Mouse (Mus musculus) mesoderm, embryonic 11.5 days (tissue): ENCODE data around the gene Pcyt2.
"Not testable (repeated sequence)": the region's sequence is repeated elsewhere in the genome, so short reads cannot be mapped to it uniquely, and the experiment has no call there.

Source experiments
- DNase-seq: peaks from one replicate; pipeline ENCODE4 v3.0.0-alpha.2; 2012; ENCODE audit warnings: low read depth, low spot score

The Pcyt2 gene

DNA sequence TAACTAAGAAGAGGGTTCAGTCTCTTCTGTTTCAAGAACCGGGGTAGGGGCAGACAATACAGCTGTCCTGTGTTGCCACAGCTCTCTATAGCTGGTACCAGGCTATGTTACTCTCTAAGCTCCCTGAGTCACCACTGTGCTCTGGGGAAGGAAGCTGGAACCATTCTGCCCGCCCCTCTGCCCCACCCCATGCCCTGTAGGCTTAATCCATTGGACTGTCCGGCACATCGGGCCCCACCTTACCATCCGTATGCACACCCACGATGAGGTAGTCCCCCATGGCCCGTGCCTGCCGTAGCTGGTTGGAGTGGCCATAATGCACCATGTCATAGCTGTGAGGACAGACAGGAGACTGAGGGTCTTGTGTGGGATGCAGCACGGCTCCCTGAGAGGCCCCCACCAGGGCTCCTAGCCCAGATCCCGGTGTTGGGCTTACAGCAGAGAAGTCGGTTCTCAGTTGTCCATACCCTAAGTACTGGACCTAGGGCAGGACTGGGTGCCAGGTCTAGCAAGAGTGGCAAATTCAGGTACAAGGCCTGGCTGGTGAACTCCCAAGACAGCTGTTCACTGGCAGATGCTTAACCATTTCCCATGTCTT, 2.0 kb downstream of the Pcyt2 start:
- DNase-seq, result no peak

DNA sequence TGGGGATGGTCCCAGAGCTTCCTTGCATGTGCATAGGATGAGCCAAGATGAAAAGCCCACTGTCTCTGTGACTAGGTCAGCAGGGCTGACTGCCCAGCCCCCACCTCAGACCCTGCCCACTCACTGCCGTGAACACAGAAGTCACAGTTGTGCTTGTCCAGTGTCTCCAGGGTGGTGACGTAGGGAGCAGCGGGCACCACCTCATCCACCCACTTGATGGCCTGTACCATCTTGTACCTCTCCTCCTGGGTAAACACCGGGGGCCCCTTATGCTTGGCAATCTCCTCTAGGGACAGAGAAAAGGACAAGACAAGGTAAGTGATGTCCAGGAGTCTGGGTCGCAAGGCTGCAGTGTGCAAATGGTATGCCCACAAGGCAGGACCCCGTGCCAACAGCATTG, 2.6 kb downstream of the Pcyt2 start:
- DNase-seq, result no peak

GRCm38 (mm10) chr11:120613976-120614375, 3.8 kb downstream of the Pcyt2 start:
- no peak for DNase-seq

- DNase-seq, result no peak
Observed at GRCm38 (mm10) chr11:120613481-120613972, 4.2 kb downstream of the Pcyt2 start.

DNA sequence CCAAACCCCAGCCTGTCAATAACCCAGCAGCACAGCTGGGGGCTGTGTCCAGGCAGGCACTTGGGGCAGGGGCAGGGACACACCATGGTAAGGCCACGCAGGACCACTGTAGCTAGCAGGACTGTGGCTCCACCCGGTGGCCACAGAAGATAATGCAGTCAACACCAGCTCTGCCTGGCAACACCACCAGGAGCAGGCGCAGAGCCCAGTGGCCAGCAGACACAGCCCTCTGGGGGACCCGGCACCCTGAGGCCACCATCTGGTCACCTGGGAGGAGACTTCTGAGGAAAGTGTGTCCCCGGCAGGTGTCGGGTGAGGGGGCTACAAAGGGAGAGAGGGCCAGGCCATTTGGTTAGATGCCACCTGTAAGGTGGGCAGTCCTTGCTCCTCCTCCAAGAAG, 5.0 kb downstream of the Pcyt2 start:
- DNase-seq, result peak; percentile 72

DNA sequence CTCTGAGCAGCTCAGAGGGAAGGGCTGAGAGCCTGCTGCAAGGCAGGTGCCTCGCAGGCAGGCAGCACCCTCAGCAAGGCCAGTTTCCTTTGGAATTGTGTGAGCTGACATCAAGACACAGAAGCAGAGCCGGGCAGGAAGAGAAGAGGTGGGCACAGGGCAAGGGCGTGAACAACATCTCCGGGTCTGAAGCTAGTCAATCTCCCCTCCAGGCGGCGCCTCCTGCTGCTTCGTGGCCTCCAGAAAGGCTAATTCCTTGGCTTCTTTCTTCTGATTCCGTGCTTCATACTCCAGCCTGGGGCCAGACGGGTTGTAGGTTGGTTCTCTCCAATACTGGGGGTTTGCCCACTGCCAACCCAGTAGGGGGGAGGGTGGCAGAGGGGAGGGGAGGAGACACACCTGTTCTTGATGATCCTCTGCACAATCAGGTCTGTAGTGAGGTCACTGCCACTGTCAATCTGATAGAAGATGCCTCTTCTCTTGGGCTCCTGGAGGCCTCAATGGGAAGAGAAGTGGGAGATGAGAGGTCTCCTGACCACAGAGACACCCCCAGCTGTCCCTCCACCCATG, 7.2 kb downstream of the Pcyt2 start:
- no peak for DNase-seq

DNA sequence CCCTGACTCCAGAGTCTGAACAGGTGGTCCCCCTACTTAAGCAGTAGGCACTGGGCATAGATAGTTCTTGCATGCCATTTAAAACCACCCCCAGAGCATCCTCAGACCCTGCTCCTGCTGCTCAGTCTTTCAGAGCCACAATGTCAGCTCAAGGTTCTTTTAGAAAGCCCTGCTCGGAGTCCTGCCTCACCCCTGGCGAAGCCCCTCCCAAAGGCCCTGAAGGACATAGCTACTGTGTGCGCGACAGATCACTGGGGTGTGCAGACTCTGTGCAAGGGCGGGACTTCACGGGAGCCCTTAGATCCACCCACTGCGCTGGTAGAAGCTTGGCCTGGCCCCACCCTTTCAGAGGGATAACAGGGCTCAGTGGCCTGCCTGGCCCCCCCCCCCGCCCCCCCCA, 8.5 kb downstream of the Pcyt2 start:
- DNase-seq, result no peak

DNA sequence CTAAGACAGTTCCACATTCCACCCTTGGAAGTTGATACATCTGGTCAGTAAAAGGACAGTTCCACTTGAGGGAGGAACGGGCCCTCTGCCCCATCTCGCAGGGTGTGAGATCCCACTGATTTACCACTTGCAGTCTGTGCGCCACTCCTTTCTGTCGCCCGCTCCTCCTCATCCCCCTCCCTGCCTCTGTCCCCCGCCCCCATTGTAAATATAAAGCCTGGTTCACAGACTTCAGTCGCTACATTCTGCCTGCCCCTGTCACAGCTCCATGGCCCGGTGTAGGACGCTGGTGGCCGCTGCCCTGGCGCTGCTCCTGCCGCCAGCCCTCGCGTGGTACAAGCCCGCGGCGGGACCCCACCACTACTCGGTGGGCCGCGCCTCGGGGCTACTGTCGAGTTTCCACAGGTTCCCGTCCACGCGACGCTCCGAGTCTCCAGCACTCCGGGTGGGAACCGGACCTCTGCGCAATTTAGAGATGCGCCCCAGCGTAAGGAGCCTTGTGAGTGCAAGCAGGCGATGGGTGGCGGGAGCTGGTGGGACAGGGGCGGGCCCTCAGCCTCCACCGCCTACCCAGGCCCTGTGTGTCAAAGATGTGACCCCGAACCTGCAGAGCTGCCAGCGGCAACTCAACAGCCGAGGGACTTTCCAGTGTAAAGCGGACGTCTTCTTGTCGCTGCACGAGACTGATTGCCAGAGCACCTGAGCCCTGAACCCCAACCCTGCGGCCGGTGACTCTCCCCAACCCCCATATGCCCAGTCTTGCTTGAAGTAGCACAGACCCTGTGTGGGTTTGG, 9.3 kb downstream of the Pcyt2 start, which contains the start of gene Npb:
Gene Npb (plus strand): TSS at position 237 of the 794 bp plus-strand sequence.
- no peak for DNase-seq

GRCm38 (mm10) chr11:120606764-120607163, 11.0 kb downstream of the Pcyt2 start:
- no peak for DNase-seq

DNA sequence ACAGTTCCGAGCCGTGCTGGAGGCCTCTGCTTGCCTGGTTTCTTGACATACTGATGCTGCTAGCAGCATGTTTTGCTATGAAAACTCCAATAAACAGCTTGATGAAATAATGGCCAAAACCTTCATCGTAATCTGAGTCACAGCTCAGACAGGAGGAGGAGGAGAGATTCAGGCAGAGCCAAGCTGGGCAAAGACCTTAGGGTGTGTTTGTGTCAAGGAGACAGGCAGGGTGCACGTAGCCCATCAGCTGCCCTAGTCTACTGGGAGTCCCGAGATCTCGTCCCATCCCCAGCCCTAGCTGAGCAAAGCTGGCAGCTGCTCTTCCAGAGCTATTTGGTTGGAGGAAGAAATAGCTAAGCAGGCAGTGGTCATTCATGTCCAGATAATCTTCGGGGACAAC, 12.1 kb downstream of the Pcyt2 start:
- DNase-seq, result no peak

GRCm38 (mm10) chr11:120603545-120603944, 14.2 kb downstream of the Pcyt2 start:
- DNase-seq, result no peak

- DNase-seq, result no peak
Observed at GRCm38 (mm10) chr11:120600716-120601115, 17.0 kb downstream of the Pcyt2 start.

- no peak for DNase-seq
Observed at GRCm38 (mm10) chr11:120598990-120599549, 18.7 kb downstream of the Pcyt2 start.

GRCm38 (mm10) chr11:120598283-120598989, 19.3 kb downstream of the Pcyt2 start, which contains the start of the genes Alyref and Anapc11:
Gene Alyref (minus strand): TSS chr11:120598365.
Gene Anapc11 (plus strand): TSS chr11:120598421.
- peak; percentile 97 for DNase-seq

- DNase-seq, result no peak
Observed at GRCm38 (mm10) chr11:120597240-120598235, 20.2 kb downstream of the Pcyt2 start.

- no peak for DNase-seq
Observed at GRCm38 (mm10) chr11:120588531-120588930, 29.2 kb downstream of the Pcyt2 start.

DNA sequence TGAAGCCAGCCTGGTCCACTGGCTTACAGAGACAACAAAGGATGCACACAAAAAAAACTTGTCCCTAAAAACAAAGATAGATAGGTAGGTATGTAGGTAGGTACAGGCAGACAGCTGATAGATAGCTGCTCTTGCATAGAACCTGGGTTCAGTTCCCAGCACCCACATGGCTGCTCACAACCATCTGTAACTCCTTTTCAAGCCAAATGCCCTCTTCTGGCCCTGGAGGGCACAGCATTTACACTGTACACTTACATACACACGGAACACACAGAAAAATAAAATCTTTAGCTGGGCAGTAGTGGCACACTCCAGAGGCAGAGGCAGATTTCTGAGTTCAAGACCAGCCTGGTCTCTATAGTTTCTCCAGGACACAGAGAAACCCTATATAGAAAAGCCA, 33.8 kb downstream of the Pcyt2 start:
- DNase-seq, result no peak

- not testable (repeated sequence) for DNase-seq
Observed at GRCm38 (mm10) chr11:120582982-120583293, 34.8 kb downstream of the Pcyt2 start.

GRCm38 (mm10) chr11:120582268-120582981, 35.3 kb downstream of the Pcyt2 start:
- no peak for DNase-seq
